Mouse (Mus musculus): Measurements from ENCODE around the gene Nt5c2.

- TF ChIP-seq GATA1 (IDR thresholded peaks at IDR 0.05; ENCODE audit: borderline replicate concordance, low read length) (no peak), FLI1 (IDR thresholded peaks at IDR 0.05; ENCODE audit: low read length) (no peak)
Measured at GRCm38 (mm10) chr19:47026513-47026912, 11.6 kb upstream of the Nt5c2 start.
